Mouse (Mus musculus): Measurements from ENCODE around the gene Ppfia3.

DNA sequence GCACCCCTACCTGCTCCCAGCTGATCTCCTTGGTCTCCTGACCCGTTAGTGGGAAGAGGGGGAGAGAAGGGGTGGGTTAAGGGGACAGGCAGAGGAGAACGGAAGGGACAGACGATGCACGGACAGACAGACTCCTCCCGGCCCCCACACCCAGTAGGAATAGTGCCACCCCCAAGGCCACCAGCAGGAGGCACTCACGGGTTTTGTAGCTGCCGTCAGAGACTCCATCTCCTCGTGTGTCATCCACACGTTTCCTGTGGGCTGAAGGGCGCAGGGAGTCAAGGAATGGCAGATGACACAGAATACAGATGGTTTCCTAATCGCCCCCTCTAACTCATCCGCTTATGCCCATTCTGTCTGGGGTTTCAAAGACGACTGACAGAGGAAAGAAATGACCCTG lies 23.3 kb downstream of the Ppfia3 start:
- TF ChIP-seq GATA1 (IDR thresholded peaks at IDR 0.05; ENCODE audit: borderline replicate concordance, low read length) (no peak), FLI1 (IDR thresholded peaks at IDR 0.05; ENCODE audit: low read length) (no peak)

Data from megakaryocyte, embryonic 14.5 days (primary cell).